Mouse (Mus musculus) CH12.LX (cell line): Measurements from ENCODE around the gene Tapbpl. TPM values are rescaled to one million over a fixed set of nuclear protein-coding genes. Genes with fewer than 3 reads are reported as not detected.

Experiments
- DNase-seq: peaks from one replicate; pipeline ENCODE4 v3.0.0-alpha.2; 2013; ENCODE audit errors: extremely low read depth
- H3K27ac ChIP-seq: 2 replicates; pipeline ENCODE4 v1.5.1; 2012; ENCODE audit warnings: low read depth, mild to moderate bottlenecking, control low read depth, moderate library complexity; ENCODE audit not compliant: insufficient read depth
- H3K27me3 ChIP-seq: replicated peaks from 2 replicates; pipeline ENCODE3; 2012; ENCODE audit warnings: inconsistent platforms
- H3K36me3 ChIP-seq, 2 experiments: replicated peaks in 1 of 2; 2 replicates each; pipeline versions ENCODE3 to v1.6.1; 2012; ENCODE audit warnings: inconsistent platforms in 1 of 2, low read length in 1 of 2, mild to moderate bottlenecking in 1 of 2, mixed read lengths in 1 of 2, moderate library complexity in 1 of 2; ENCODE audit not compliant: control insufficient read depth in 1 of 2, insufficient read depth in 1 of 2
- H3K4me1 ChIP-seq, 2 experiments: 2 replicates each; pipeline ENCODE4 v1.6.1; 2012; ENCODE audit warnings: inconsistent platforms in 1 of 2, moderate library complexity in 1 of 2; ENCODE audit not compliant: insufficient read depth in 2 of 2, control insufficient read depth in 1 of 2
- H3K4me2 ChIP-seq: 2 replicates; pipeline ENCODE4 v1.6.1; 2012; ENCODE audit warnings: low read depth, mild to moderate bottlenecking, control low read depth; ENCODE audit not compliant: poor library complexity, insufficient read depth, severe bottlenecking
- H3K4me3 ChIP-seq, 3 experiments: fragments of 150-350 bp in 1 of 3; sonication (generic) in 1 of 3; replicated peaks in 1 of 3; 2 replicates each; pipeline versions ENCODE3 to v1.5.1; 2011 to 2012; ENCODE audit warnings: low read depth in 2 of 3, low read length in 2 of 3, mild to moderate bottlenecking in 2 of 3, moderate library complexity in 2 of 3, control low read depth in 1 of 3, improper control_type of control experiment in 1 of 3, inconsistent platforms in 1 of 3, mixed read lengths in 1 of 3; ENCODE audit not compliant: poor library complexity in 1 of 3
- H3K79me2 ChIP-seq: replicated peaks from 2 replicates; pipeline ENCODE4 v1.6.1; 2012; ENCODE audit warnings: mild to moderate bottlenecking, moderate library complexity; ENCODE audit not compliant: control insufficient read depth, poor library complexity, insufficient read depth, severe bottlenecking; ENCODE audit errors: extremely low read depth
- H3K9ac ChIP-seq: 2 replicates; pipeline ENCODE4 v1.6.1; 2012; ENCODE audit warnings: low read depth, mild to moderate bottlenecking, control low read depth, moderate library complexity; ENCODE audit not compliant: insufficient read depth
- H3K9me3 ChIP-seq: replicated peaks from 2 replicates; pipeline ENCODE3; 2012; ENCODE audit warnings: low read length, inconsistent platforms, mixed read lengths
- CTCF ChIP-seq, 2 experiments: IDR thresholded peaks in 1 of 2; conservative IDR thresholded peaks in 1 of 2; 2 replicates each; pipeline ENCODE4 v1.5.1; 2011 to 2012; ENCODE audit warnings: low read depth in 2 of 2, low read length in 2 of 2, improper control_type of control experiment in 1 of 2, inconsistent platforms in 1 of 2, mild to moderate bottlenecking in 1 of 2, moderate library complexity in 1 of 2
- EP300 ChIP-seq: IDR thresholded peaks from 2 replicates; pipeline ENCODE4 v1.6.1; 2011; ENCODE audit warnings: low read length, improper control_type of control experiment
- IRF4 ChIP-seq: IDR thresholded peaks from 2 replicates; pipeline ENCODE4 v1.6.1; 2014; ENCODE audit warnings: low read depth, mild to moderate bottlenecking, inconsistent platforms, low read length, improper control_type of control experiment
- KAT2A ChIP-seq: IDR thresholded peaks from 2 replicates; pipeline ENCODE4 v1.6.1; 2012; ENCODE audit warnings: low read length, improper control_type of control experiment, inconsistent platforms; ENCODE audit not compliant: insufficient replicate concordance
- MXI1 ChIP-seq: IDR thresholded peaks from 2 replicates; pipeline ENCODE4 v1.6.1; 2011; ENCODE audit warnings: mild to moderate bottlenecking, low read depth, low read length, improper control_type of control experiment
- NRF1 ChIP-seq: IDR thresholded peaks from 2 replicates; pipeline ENCODE4 v1.6.1; 2014; ENCODE audit warnings: low read depth, mild to moderate bottlenecking, inconsistent platforms, low read length, improper control_type of control experiment, moderate library complexity
- POLR2AphosphoS2 ChIP-seq: IDR thresholded peaks from 2 replicates; pipeline ENCODE4 v1.6.1; 2011; ENCODE audit warnings: low read depth, low read length, improper control_type of control experiment
- RAD21 ChIP-seq: IDR thresholded peaks from 2 replicates; pipeline ENCODE4 v1.6.1; 2011; ENCODE audit warnings: low read depth, mild to moderate bottlenecking, low read length, improper control_type of control experiment, moderate library complexity
- SIN3A ChIP-seq: IDR thresholded peaks from 2 replicates; pipeline ENCODE4 v1.6.1; 2012; ENCODE audit warnings: low read length, improper control_type of control experiment, inconsistent platforms
- TCF12 ChIP-seq: IDR thresholded peaks from 2 replicates; pipeline ENCODE4 v1.6.1; 2014; ENCODE audit warnings: low read depth, mild to moderate bottlenecking, inconsistent platforms, low read length, improper control_type of control experiment
- UBTF ChIP-seq: IDR thresholded peaks from 2 replicates; pipeline ENCODE4 v1.6.1; 2012; ENCODE audit warnings: low read depth, mild to moderate bottlenecking, inconsistent platforms, low read length, improper control_type of control experiment, moderate library complexity
- USF1 ChIP-seq: IDR thresholded peaks from 2 replicates; pipeline ENCODE4 v1.6.1; 2014; ENCODE audit warnings: low read depth, mild to moderate bottlenecking, inconsistent platforms, low read length, improper control_type of control experiment
- ZMIZ1 ChIP-seq: IDR thresholded peaks from 2 replicates; pipeline ENCODE4 v1.6.1; 2012; ENCODE audit warnings: low read depth, mild to moderate bottlenecking, inconsistent platforms, low read length, improper control_type of control experiment
- dilution Hi-C: fragments of 300-500 bp; cut with MboI; formaldehyde crosslinking; loops from 2 replicates; pipeline ENCODE4 v1.14.3; 2020; ENCODE audit warnings: low sequenced_read_pairs; ENCODE audit not compliant: extremely low pct_unique_long_range_greater_than_20kb, extremely low pct_ligation_motif_present
- in situ Hi-C: fragments of 300-500 bp; cut with MboI; formaldehyde crosslinking; loops from 3 replicates; pipeline ENCODE4 v1.14.3; 2019; ENCODE audit warnings: low sequenced_read_pairs, low pct_ligation_motif_present, low pct_unique_long_range_greater_than_20kb, mixed read lengths
- polyA plus RNA-seq: library from polyadenylated mRNA; unstranded; fragments of >175 nt; gene quantifications from 2 replicates; pipeline ENCODE4 v1.2.1, GENCODE M21; 2012; ENCODE audit warnings: low read depth; ENCODE audit not compliant: insufficient read length
- total RNA-seq, 2 experiments: library from RNA; depleted of rRNA; stranded (reverse); fragments of 300-350 nt in 1 of 2; fragments of >200 nt in 1 of 2; gene quantifications; 2 replicates each; pipeline ENCODE4 v1.2.3; 2012 to 2014

Gene Tapbpl
- total and polyA plus RNA-seq, 3 experiments, result 16.7 to 19.4 (median 17.7) TPM

- in situ Hi-C loops (no loop called here), dilution Hi-C loops (no loop called here)
- TF ChIP-seq KAT2A (no peak), NRF1 (no peak), EP300 (no peak), IRF4 (no peak)
- Histone ChIP-seq H3K4me2 (no peak overlapping the region), H3K36me3 (peaks cover 0 to 5% of the 10 kb centered on the region in 2 experiments), H3K79me2 (no peaks in the 10 kb centered on the region), H3K27ac (no peak overlapping the region), H3K4me1 (peaks cover 0 to 8% of the 10 kb centered on the region in 2 experiments; a peak in 2 of 4 replicates), H3K9ac (no peak overlapping the region), H3K4me3 (no peak overlapping the region), H3K9me3 (peaks cover 7% of the 10 kb centered on the region), H3K27me3 (peaks cover 37% of the 10 kb centered on the region)
- no peak for DNase-seq
These were observed 18.5 kb downstream of the Tapbpl start for GRCm38 (mm10) chr6:125213129-125213528.

- Histone ChIP-seq H3K36me3 (no peaks in the 10 kb centered on the region), H3K4me3 (no peak overlapping the region), H3K27ac (no peak overlapping the region), H3K9ac (no peak overlapping the region), H3K27me3 (peaks cover 37% of the 10 kb centered on the region), H3K4me1 (peaks cover 0 to 8% of the 10 kb centered on the region in 2 experiments; a peak in 2 of 4 replicates), H3K79me2 (no peaks in the 10 kb centered on the region), H3K4me2 (no peak overlapping the region), H3K9me3 (peaks cover 7% of the 10 kb centered on the region)
- dilution Hi-C loops (no loop called here), in situ Hi-C loops (no loop called here)
- TF ChIP-seq SIN3A, result no peak
- no peak for TF ChIP-seq POLR2AphosphoS2
- no peak for TF ChIP-seq EP300
- TF ChIP-seq ZMIZ1, result no peak
- TF ChIP-seq UBTF, result no peak
- TF ChIP-seq TCF12, result no peak
- no peak for TF ChIP-seq USF1
- no peak for DNase-seq
These were observed 19.0 kb downstream of the Tapbpl start for GRCm38 (mm10) chr6:125212621-125213020.

GRCm38 (mm10) chr6:125210436-125210835, 21.2 kb downstream of the Tapbpl start:
- in situ Hi-C loops, result no loop called here

More at GRCm38 (mm10) chr6:125210436-125210835, 21.2 kb downstream of the Tapbpl start:
- peaks cover 37% of the 10 kb centered on the region for H3K27me3 ChIP-seq
- H3K4me2 ChIP-seq, result no peak overlapping the region
- H3K36me3 ChIP-seq, result no peaks in the 10 kb centered on the region
- H3K27ac ChIP-seq, result no peak overlapping the region
- DNase-seq, result no peak
- dilution Hi-C loops, result no loop called here
- no peaks in the 10 kb centered on the region for H3K79me2 ChIP-seq
- no peak overlapping the region for H3K9ac ChIP-seq
- H3K4me3 ChIP-seq, result no peak overlapping the region
- no peaks in the 10 kb centered on the region for H3K4me1 ChIP-seq
- peak; percentile 13 for TF ChIP-seq RAD21
- no peak for TF ChIP-seq MXI1
- TF ChIP-seq CTCF (conservative IDR thresholded peaks at IDR 0.05 in 1 of 2, IDR thresholded peaks at IDR 0.05 in 1 of 2; ENCODE audit: low read depth in 2 of 2, low read length in 2 of 2), result peak in 1 of 2 experiments; percentile 35; a peak in 1 of 4 replicates
- peaks cover 7% of the 10 kb centered on the region for H3K9me3 ChIP-seq
